Mouse (Mus musculus) mouse trophoblast stem cell (cell line): ENCODE data around the gene Tll2.

Experiments used
- in situ Hi-C, 2 experiments: fragments of 300-500 bp; cut with MseI, MboI; formaldehyde crosslinking; loops; 2 replicates in 1 of 2; 3 replicates in 1 of 2; pipeline ENCODE4 v1.15.1; 2025

Gene Tll2

GRCm38 (mm10) chr19:41206811-41207344 is at the start of gene Tll2:
TSS of gene Tll2 (minus strand) at chr19:41206835.
- in situ Hi-C loops = loop anchor here in 1 of 2 experiments (10.0 kb wide), 1 partner anchor 92 kb away; no protein-coding TSS in a partner anchor

GRCm38 (mm10) chr19:41254584-41254983 is 47.9 kb upstream of the Tll2 start:
- in situ Hi-C loops = no loop called here

GRCm38 (mm10) chr19:41248968-41249367 is 42.3 kb upstream of the Tll2 start:
- in situ Hi-C loops = no loop called here

- in situ Hi-C loops = no loop called here
Measured at GRCm38 (mm10) chr19:41248271-41248670, 41.6 kb upstream of the Tll2 start.

GRCm38 (mm10) chr19:41246271-41246670 is 39.6 kb upstream of the Tll2 start:
- in situ Hi-C loops = no loop called here

- in situ Hi-C loops = no loop called here
Measured at GRCm38 (mm10) chr19:41244581-41244980, 37.9 kb upstream of the Tll2 start.

- in situ Hi-C loops = no loop called here
Measured at GRCm38 (mm10) chr19:41241997-41242396, 35.4 kb upstream of the Tll2 start.

- in situ Hi-C loops = no loop called here
Measured at GRCm38 (mm10) chr19:41233698-41234097, 27.1 kb upstream of the Tll2 start.

GRCm38 (mm10) chr19:41208326-41208725 is 1.7 kb upstream of the Tll2 start:
- in situ Hi-C loops = loop anchor here in 1 of 2 experiments (10.0 kb wide), 1 partner anchor 94 kb away; no protein-coding TSS in a partner anchor

GRCm38 (mm10) chr19:41206041-41206810 is 409 bp downstream of the Tll2 start:
- in situ Hi-C loops = loop anchor here in 1 of 2 experiments (10.0 kb wide), 1 partner anchor 91 kb away; no protein-coding TSS in a partner anchor

- in situ Hi-C loops = loop anchor here in 1 of 2 experiments (10.0 kb wide), 1 partner anchor 90 kb away; no protein-coding TSS in a partner anchor
Measured at GRCm38 (mm10) chr19:41204159-41205081, 2.2 kb downstream of the Tll2 start.

- in situ Hi-C loops = no loop called here
Measured at GRCm38 (mm10) chr19:41197606-41198005, 9.0 kb downstream of the Tll2 start.

- in situ Hi-C loops = no loop called here
Measured at GRCm38 (mm10) chr19:41193379-41193778, 13.3 kb downstream of the Tll2 start.

GRCm38 (mm10) chr19:41192953-41193352 is 13.7 kb downstream of the Tll2 start:
- in situ Hi-C loops = no loop called here

- in situ Hi-C loops = no loop called here
Measured at GRCm38 (mm10) chr19:41191724-41192123, 14.9 kb downstream of the Tll2 start.

- in situ Hi-C loops = no loop called here
Measured at GRCm38 (mm10) chr19:41190876-41191434, 15.7 kb downstream of the Tll2 start.

- in situ Hi-C loops = no loop called here
Measured at GRCm38 (mm10) chr19:41177331-41177730, 29.3 kb downstream of the Tll2 start.

GRCm38 (mm10) chr19:41176881-41177280 is 29.8 kb downstream of the Tll2 start:
- in situ Hi-C loops = no loop called here

- in situ Hi-C loops = no loop called here
Measured at GRCm38 (mm10) chr19:41165914-41166235, 40.8 kb downstream of the Tll2 start.

- in situ Hi-C loops = no loop called here
Measured at GRCm38 (mm10) chr19:41165144-41165913, 41.3 kb downstream of the Tll2 start.
